Mouse (Mus musculus) MEL (cell line): ENCODE measurements around the gene Grin2d. TPM values are rescaled to one million over a fixed set of nuclear protein-coding genes. Genes with fewer than 3 reads are reported as not detected.

Source experiments
- DNase-seq: peaks from one replicate; pipeline ENCODE4 v3.0.0; 2011; ENCODE audit warnings: low read depth, low spot score
- H3K27ac ChIP-seq: 2 replicates; pipeline ENCODE4 v1.5.1; 2012; ENCODE audit warnings: low read depth, mild to moderate bottlenecking, control low read depth, low read length, moderate library complexity; ENCODE audit not compliant: control insufficient read depth
- H3K27me3 ChIP-seq, 2 experiments: fragments of 150-350 bp in 1 of 2; sonication (generic) in 1 of 2; 2 replicates each; pipeline ENCODE4 v1.6.1; 2012; ENCODE audit warnings: low read length in 2 of 2, mild to moderate bottlenecking in 2 of 2, improper control_type of control experiment in 1 of 2, moderate library complexity in 1 of 2; ENCODE audit not compliant: insufficient read depth in 2 of 2, control insufficient read depth in 1 of 2
- H3K36me3 ChIP-seq, 2 experiments: 2 replicates each; pipeline ENCODE4 v1.6.1; 2012 to 2014; ENCODE audit warnings: low read length in 2 of 2, improper control_type of control experiment in 1 of 2, inconsistent platforms in 1 of 2, mild to moderate bottlenecking in 1 of 2; ENCODE audit not compliant: insufficient read depth in 2 of 2, control insufficient read depth in 1 of 2
- H3K4me1 ChIP-seq, 2 experiments: fragments of 150-350 bp in 1 of 2; sonication (generic) in 1 of 2; 2 replicates each; pipeline ENCODE4 v1.6.1; 2012; ENCODE audit warnings: low read length in 2 of 2, improper control_type of control experiment in 1 of 2, mild to moderate bottlenecking in 1 of 2; ENCODE audit not compliant: insufficient read depth in 2 of 2, control insufficient read depth in 1 of 2
- H3K4me3 ChIP-seq, 2 experiments: fragments of 150-350 bp in 1 of 2; sonication (generic) in 1 of 2; 2 replicates each; pipeline ENCODE4 v1.5.1; 2012; ENCODE audit warnings: low read depth in 2 of 2, low read length in 2 of 2, mild to moderate bottlenecking in 2 of 2, moderate library complexity in 2 of 2, control low read depth in 1 of 2, improper control_type of control experiment in 1 of 2; ENCODE audit not compliant: control insufficient read depth in 1 of 2, insufficient read depth in 1 of 2
- H3K79me2 ChIP-seq: 2 replicates; pipeline ENCODE4 v1.6.1; 2012; ENCODE audit warnings: mild to moderate bottlenecking, low read length, moderate library complexity; ENCODE audit not compliant: control insufficient read depth, poor library complexity, insufficient read depth
- H3K9ac ChIP-seq: 2 replicates; pipeline ENCODE4 v1.6.1; 2012; ENCODE audit warnings: low read depth, mild to moderate bottlenecking, control low read depth, low read length, moderate library complexity; ENCODE audit not compliant: control insufficient read depth, poor library complexity, severe bottlenecking
- H3K9me3 ChIP-seq: fragments of 150-350 bp; sonication (generic); replicated peaks from 2 replicates; pipeline ENCODE4 v1.6.1; 2012; ENCODE audit warnings: mild to moderate bottlenecking, low read length, improper control_type of control experiment, moderate library complexity; ENCODE audit not compliant: insufficient read depth
- BHLHE40 ChIP-seq: IDR thresholded peaks from 2 replicates; pipeline ENCODE4 v1.6.1; 2012; ENCODE audit warnings: low read depth, mild to moderate bottlenecking, inconsistent platforms, low read length, improper control_type of control experiment, borderline replicate concordance
- CHD1 ChIP-seq: IDR thresholded peaks from 2 replicates; pipeline ENCODE4 v1.6.1; 2012; ENCODE audit warnings: low read depth, mild to moderate bottlenecking, inconsistent platforms, low read length, improper control_type of control experiment
- CTCF ChIP-seq, 3 experiments: IDR thresholded peaks in 2 of 3; conservative IDR thresholded peaks in 1 of 3; 2 replicates each; pipeline ENCODE4 v1.5.1; 2011 to 2012; ENCODE audit warnings: low read length in 3 of 3, low read depth in 2 of 3, mild to moderate bottlenecking in 2 of 3, improper control_type of control experiment in 1 of 3, inconsistent platforms in 1 of 3, mixed read lengths in 1 of 3, moderate library complexity in 1 of 3; ENCODE audit not compliant: control insufficient read depth in 1 of 3, insufficient read depth in 1 of 3, poor library complexity in 1 of 3, severe bottlenecking in 1 of 3
- ELF1 ChIP-seq: IDR thresholded peaks from 2 replicates; pipeline ENCODE4 v1.6.1; 2014; ENCODE audit warnings: low read depth, mild to moderate bottlenecking, inconsistent platforms, low read length, improper control_type of control experiment, moderate library complexity
- EP300 ChIP-seq, 2 experiments: IDR thresholded peaks; 2 replicates each; pipeline ENCODE4 v1.6.1; 2011; ENCODE audit warnings: improper control_type of control experiment in 2 of 2, low read length in 2 of 2, low read depth in 1 of 2, mild to moderate bottlenecking in 1 of 2
- ETS1 ChIP-seq: IDR thresholded peaks from 2 replicates; pipeline ENCODE4 v1.6.1; 2012; ENCODE audit warnings: low read depth, mild to moderate bottlenecking, inconsistent platforms, low read length, improper control_type of control experiment, moderate library complexity
- GABPA ChIP-seq: IDR thresholded peaks from 2 replicates; pipeline ENCODE4 v1.6.1; 2012; ENCODE audit warnings: low read depth, mild to moderate bottlenecking, inconsistent platforms, low read length, improper control_type of control experiment, moderate library complexity
- GATA1 ChIP-seq: IDR thresholded peaks from 2 replicates; pipeline ENCODE4 v1.6.1; 2011; ENCODE audit warnings: low read depth, low read length, improper control_type of control experiment
- HCFC1 ChIP-seq: IDR thresholded peaks from 2 replicates; pipeline ENCODE4 v1.6.1; 2012; ENCODE audit warnings: low read depth, mild to moderate bottlenecking, inconsistent platforms, low read length, improper control_type of control experiment, moderate library complexity
- JUND ChIP-seq: IDR thresholded peaks from 2 replicates; pipeline ENCODE4 v1.6.1; 2011; ENCODE audit warnings: low read depth, mild to moderate bottlenecking, improper control_type of control experiment, low read length
- MAFK ChIP-seq: IDR thresholded peaks from 2 replicates; pipeline ENCODE4 v1.6.1; 2011; ENCODE audit warnings: low read depth, mild to moderate bottlenecking, low read length, improper control_type of control experiment, borderline replicate concordance
- MAZ ChIP-seq: IDR thresholded peaks from 2 replicates; pipeline ENCODE4 v1.6.1; 2012; ENCODE audit warnings: low read depth, mild to moderate bottlenecking, inconsistent platforms, low read length, improper control_type of control experiment
- MEF2A ChIP-seq: IDR thresholded peaks from 2 replicates; pipeline ENCODE4 v1.6.1; 2014; ENCODE audit warnings: low read depth, mild to moderate bottlenecking, inconsistent platforms, low read length, improper control_type of control experiment; ENCODE audit not compliant: poor library complexity, insufficient replicate concordance, severe bottlenecking; ENCODE audit errors: extremely low read depth
- NELFE ChIP-seq: IDR thresholded peaks from 2 replicates; pipeline ENCODE4 v1.6.1; 2011; ENCODE audit warnings: low read depth, low read length, improper control_type of control experiment
- POLR2A ChIP-seq, 2 experiments: IDR thresholded peaks; 2 replicates each; pipeline ENCODE4 v1.6.1; 2011 to 2012; ENCODE audit warnings: low read length in 2 of 2, mild to moderate bottlenecking in 2 of 2, control low read depth in 1 of 2, improper control_type of control experiment in 1 of 2, low read depth in 1 of 2, moderate library complexity in 1 of 2; ENCODE audit not compliant: control insufficient read depth in 1 of 2, insufficient read depth in 1 of 2, poor library complexity in 1 of 2
- POLR2AphosphoS2 ChIP-seq: IDR thresholded peaks from 2 replicates; pipeline ENCODE4 v1.6.1; 2011; ENCODE audit warnings: low read length, improper control_type of control experiment
- RAD21 ChIP-seq: IDR thresholded peaks from 2 replicates; pipeline ENCODE4 v1.6.1; 2011; ENCODE audit warnings: mild to moderate bottlenecking, low read depth, low read length, improper control_type of control experiment
- RCOR1 ChIP-seq: IDR thresholded peaks from 2 replicates; pipeline ENCODE4 v1.6.1; 2012; ENCODE audit warnings: low read depth, mild to moderate bottlenecking, inconsistent platforms, low read length, improper control_type of control experiment
- SMC3 ChIP-seq: IDR thresholded peaks from 2 replicates; pipeline ENCODE4 v1.6.1; 2011; ENCODE audit warnings: low read depth, low read length, improper control_type of control experiment
- TAL1 ChIP-seq: IDR thresholded peaks from 2 replicates; pipeline ENCODE4 v1.6.1; 2012; ENCODE audit warnings: mild to moderate bottlenecking, inconsistent platforms, low read length, moderate library complexity, mixed read lengths
- TBP ChIP-seq: IDR thresholded peaks from 2 replicates; pipeline ENCODE4 v1.8.0; 2011; ENCODE audit warnings: low read depth, low read length, improper control_type of control experiment
- TCF12 ChIP-seq: IDR thresholded peaks from 2 replicates; pipeline ENCODE4 v1.6.1; 2014; ENCODE audit warnings: low read depth, mild to moderate bottlenecking, inconsistent platforms, low read length, improper control_type of control experiment, moderate library complexity
- UBTF ChIP-seq: IDR thresholded peaks from 2 replicates; pipeline ENCODE4 v1.6.1; 2012; ENCODE audit warnings: low read depth, mild to moderate bottlenecking, inconsistent platforms, low read length, improper control_type of control experiment, moderate library complexity, borderline replicate concordance; ENCODE audit not compliant: insufficient read depth
- USF2 ChIP-seq, 2 experiments: IDR thresholded peaks; 2 replicates each; pipeline ENCODE4 v1.6.1; 2011 to 2012; ENCODE audit warnings: improper control_type of control experiment in 2 of 2, low read length in 2 of 2, borderline replicate concordance in 1 of 2, inconsistent platforms in 1 of 2, low read depth in 1 of 2, mild to moderate bottlenecking in 1 of 2; ENCODE audit not compliant: insufficient read depth in 1 of 2
- ZC3H11A ChIP-seq: IDR thresholded peaks from 2 replicates; pipeline ENCODE4 v1.6.1; 2012; ENCODE audit warnings: low read depth, mild to moderate bottlenecking, inconsistent platforms, low read length, improper control_type of control experiment
- ZMIZ1 ChIP-seq: IDR thresholded peaks from 2 replicates; pipeline ENCODE4 v1.6.1; 2012; ENCODE audit warnings: low read depth, mild to moderate bottlenecking, inconsistent platforms, low read length, improper control_type of control experiment, moderate library complexity
- ZNF384 ChIP-seq: IDR thresholded peaks from 2 replicates; pipeline ENCODE4 v1.6.1; 2012; ENCODE audit warnings: low read depth, mild to moderate bottlenecking, inconsistent platforms, low read length, improper control_type of control experiment
- polyA plus RNA-seq, 2 experiments: library from polyadenylated mRNA; stranded (reverse) in 1 of 2; unstranded in 1 of 2; fragments of >175 nt in 1 of 2; fragments of >200 nt in 1 of 2; gene quantifications; 2 replicates each; pipeline versions ENCODE4 v1.2.1 to v1.2.4; 2012; ENCODE audit warnings: low replicate concordance in 2 of 2, low read depth in 1 of 2; ENCODE audit not compliant: insufficient read length in 2 of 2, insufficient read depth in 1 of 2, missing spikeins in 1 of 2
- total RNA-seq: library from RNA; depleted of rRNA; stranded (reverse); fragments of 300-350 nt; gene quantifications from 2 replicates; pipeline ENCODE4 v1.2.3, GENCODE M21; 2012

Grin2d gene
- total and polyA plus RNA-seq, 3 experiments: 0.19 to 0.57 TPM; not detected in 1

DNA sequence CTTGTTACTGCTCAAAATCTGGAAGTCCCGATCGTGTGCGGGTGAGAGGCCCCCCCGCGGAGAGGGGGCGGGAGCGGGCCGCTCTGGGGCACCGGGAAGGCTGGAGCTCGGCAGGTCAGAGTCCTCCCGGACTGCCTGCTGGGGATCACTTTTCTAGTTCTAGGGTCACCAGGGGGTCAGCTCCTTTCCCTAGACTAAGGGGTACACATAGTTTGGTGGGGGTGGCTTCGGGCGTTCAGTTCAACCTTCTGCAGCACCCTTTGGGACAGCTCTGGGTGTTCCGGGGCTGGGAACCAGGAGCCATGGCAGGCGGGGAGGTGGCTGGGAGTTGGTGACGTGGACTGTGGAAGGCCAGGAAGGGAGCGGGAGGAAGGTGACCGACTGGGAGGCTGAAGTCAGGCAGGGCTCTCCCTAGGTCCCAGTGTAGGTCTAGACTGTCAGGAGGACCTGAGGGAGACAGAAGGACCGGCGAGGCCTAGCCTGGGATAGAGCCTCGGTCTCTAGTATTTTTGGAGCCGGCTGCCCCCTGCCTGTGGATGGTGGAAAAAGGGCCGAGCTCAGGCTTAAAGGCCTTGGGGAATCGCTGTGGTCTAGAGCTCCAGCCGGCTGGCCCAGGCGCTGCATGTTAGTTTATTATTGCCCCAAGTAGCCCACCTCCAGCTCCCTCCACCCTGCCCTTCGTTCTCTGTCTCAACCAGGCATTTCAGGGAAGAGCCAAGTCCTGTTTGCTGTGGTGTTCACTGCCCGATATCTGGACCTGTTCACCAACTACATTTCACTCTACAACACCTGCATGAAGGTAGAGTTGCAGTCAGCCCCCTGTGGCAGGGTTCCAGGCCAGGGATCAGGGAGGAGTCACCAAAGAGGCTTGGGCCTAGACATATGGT is 4.9 kb downstream of the Grin2d start (continued):
- peak; percentile 69 for TF ChIP-seq HCFC1
- no peak for TF ChIP-seq ZNF384
- TF ChIP-seq ETS1: no peak
- no peak for TF ChIP-seq GABPA
- TF ChIP-seq ELF1: 0 out of 2 replicates have a peak, but pooled peaks have one; percentile 41
- TF ChIP-seq EP300 (IDR thresholded peaks at IDR 0.05; ENCODE audit: low read depth in 1 of 2, low read length in 2 of 2): 0 out of 4 replicates have a peak, but pooled peaks of 1 of the 2 experiments have one; percentile 11
- TF ChIP-seq JUND: no peak
- TF ChIP-seq CHD1: peak; percentile 98
- no peak for TF ChIP-seq MAFK
- peak; percentile 100 for TF ChIP-seq UBTF
- TF ChIP-seq, all 39 proteins: peak for 11

- Histone ChIP-seq H3K36me3 (peaks cover 0 to 2% of the 10 kb centered on the region in 2 experiments; a peak in 2 of 4 replicates), H3K4me3 (peak within 1 kb of the TSS; percentile 76 to 86), H3K27ac (peak within 1 kb of the TSS; percentile 46), H3K79me2 (peaks cover 11% of the 10 kb centered on the region), H3K9me3 (no peaks in the 10 kb centered on the region), H3K9ac (peak within 1 kb of the TSS; percentile 97), H3K27me3 (no peaks in the 10 kb centered on the region; a peak in 1 of 4 replicates), H3K4me1 (peaks cover 0 to 7% of the 10 kb centered on the region in 2 experiments; a peak in 2 of 4 replicates)
- TF ChIP-seq MEF2A: no peak
- TF ChIP-seq EP300 (IDR thresholded peaks at IDR 0.05; ENCODE audit: low read depth in 1 of 2, low read length in 2 of 2): no peak; a peak in 1 of 4 replicates
- TF ChIP-seq BHLHE40: no peak
- TF ChIP-seq HCFC1: peak; percentile 42
- peak; percentile 86 for TF ChIP-seq SMC3
- TF ChIP-seq ZMIZ1: peak; percentile 54; the same call in 1 of the 2 replicates
- no peak for TF ChIP-seq USF2 (IDR thresholded peaks at IDR 0.05; ENCODE audit: borderline replicate concordance in 1 of 2, insufficient read depth in 1 of 2, low read depth in 1 of 2, low read length in 2 of 2)
- TF ChIP-seq CHD1: no peak
- 0 out of 2 replicates have a peak, but pooled peaks have one; percentile 38 for TF ChIP-seq TCF12
- TF ChIP-seq ETS1: no peak
- TF ChIP-seq TBP: 0 out of 2 replicates have a peak, but pooled peaks have one; percentile 49
- TF ChIP-seq RCOR1: no peak
- TF ChIP-seq GABPA: no peak
- TF ChIP-seq TAL1: no peak
- TF ChIP-seq ZC3H11A: no peak
- TF ChIP-seq ZNF384: no peak
- TF ChIP-seq RAD21: peak; percentile 48
- TF ChIP-seq MAZ: peak; percentile 75
- TF ChIP-seq CTCF (IDR thresholded peaks at IDR 0.05 in 2 of 3, conservative IDR thresholded peaks at IDR 0.05 in 1 of 3; ENCODE audit: control insufficient read depth in 1 of 3, insufficient read depth in 1 of 3, low read depth in 2 of 3, low read length in 3 of 3, poor library complexity in 1 of 3, severe bottlenecking in 1 of 3): peak; percentile 93 to 97 (median 95)
- TF ChIP-seq NELFE: peak; percentile 66
- peak in 1 of 2 experiments; percentile 72; a peak in 2 of 4 replicates for TF ChIP-seq POLR2A (IDR thresholded peaks at IDR 0.05; ENCODE audit: control insufficient read depth in 1 of 2, insufficient read depth in 1 of 2, low read depth in 1 of 2, low read length in 2 of 2, poor library complexity in 1 of 2)
- peak; percentile 66; the same call in 1 of the 2 replicates for TF ChIP-seq POLR2AphosphoS2
- TF ChIP-seq GATA1: no peak
- DNase-seq: peak; percentile 89
These were observed 5.6 kb downstream of the Grin2d start, which contains the start of gene Kdelr1 for GRCm38 (mm10) chr7:45872624-45873023. Kdelr1 (plus strand) TSS chr7:45872772.
